ENCODE assay signal across 8 mouse cellular contexts in the genomic region with DNA sequence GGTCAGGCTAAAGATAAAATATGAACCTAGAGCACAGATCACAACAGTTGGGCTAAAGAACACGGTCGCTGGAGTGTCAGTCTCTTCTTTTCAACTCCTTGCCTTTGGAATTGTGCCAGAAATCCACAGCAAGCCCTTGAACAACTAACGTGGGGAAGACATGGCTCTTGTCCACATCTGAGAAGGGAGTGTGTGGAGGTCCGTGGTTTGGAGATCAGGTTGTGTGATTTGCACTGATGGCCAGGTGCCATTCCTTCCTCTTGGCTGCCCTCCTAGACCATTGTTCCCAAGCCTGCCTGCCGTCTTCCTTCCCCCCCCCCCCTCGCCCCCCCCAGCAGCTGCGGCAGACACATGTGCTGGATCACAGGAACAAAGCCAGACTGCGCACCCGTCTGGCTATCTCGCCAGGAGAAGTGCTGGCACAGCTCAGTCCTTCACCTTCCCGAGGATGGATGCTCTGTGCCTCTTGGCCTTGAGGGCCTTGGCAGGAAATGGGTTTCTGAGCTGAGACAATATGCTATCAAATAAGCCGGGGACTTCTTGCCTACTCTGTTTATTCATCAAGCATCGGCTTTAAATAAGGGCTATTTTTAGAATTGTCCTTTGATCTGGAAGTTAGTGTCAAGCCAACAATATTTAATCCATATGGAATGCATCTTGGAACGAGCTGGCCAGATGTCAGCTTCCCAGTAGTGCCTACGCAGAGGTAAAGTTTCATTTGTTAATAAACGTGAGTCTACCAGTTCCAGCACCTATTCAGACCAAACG.
DNase-seq lines count a peak whose midpoint lies in the region; ATAC-seq and TF ChIP-seq lines count a peak whose summit lies in the region.

No protein-coding gene starts in this region.

- H3K4me1 ChIP-seq in embryonic facial prominence, embryonic 10.5 days, result peaks cover 30% of the 10 kb centered on the region
- H3K4me1 ChIP-seq in heart, embryonic 14.5 days (ENCODE audit: control insufficient read depth in 2 of 2, insufficient read depth in 2 of 2, low read length in 2 of 2), result peaks cover 16 to 19% of the 10 kb centered on the region in 2 experiments
- no peaks in the 10 kb centered on the region; the same call in 1 of the 2 replicates for H3K4me1 ChIP-seq in midbrain, postnatal 0 days (ENCODE audit: insufficient read depth, low read length)

- 67% methylated on average over 17 of the region's 17 CpGs for WGBS in embryonic facial prominence, embryonic 10.5 days
- 19% methylated on average over 14 of the region's 17 CpGs for WGBS in heart, embryonic 14.5 days
- 58% methylated on average over 15 of the region's 17 CpGs for WGBS in midbrain, postnatal 0 days

- no peaks in the 10 kb centered on the region for H3K27me3 ChIP-seq in embryonic facial prominence, embryonic 10.5 days (replicated peaks; ENCODE audit: low read depth, poor library complexity, severe bottlenecking)
- no peaks in the 10 kb centered on the region for H3K27me3 ChIP-seq in heart, embryonic 14.5 days (ENCODE audit: control insufficient read depth, insufficient read depth, low read length)
- H3K27me3 ChIP-seq in midbrain, postnatal 0 days (ENCODE audit: insufficient read depth, low read length), result no peaks in the 10 kb centered on the region

- ATAC-seq in heart, embryonic 14.5 days (ENCODE audit: insufficient number of reproducible peaks, insufficient read depth, low FRiP score, low read depth), result 0 out of 2 replicates have a peak, but pooled peaks have one; percentile 48
- ATAC-seq in midbrain, postnatal 0 days (ENCODE audit: low FRiP score), result no peak

- H3K36me3 ChIP-seq in embryonic facial prominence, embryonic 10.5 days (replicated peaks), result no peaks in the 10 kb centered on the region
- H3K36me3 ChIP-seq in heart, embryonic 14.5 days (ENCODE audit: control insufficient read depth, insufficient read depth, low read length), result peaks cover 12% of the 10 kb centered on the region
- peaks cover 5% of the 10 kb centered on the region for H3K36me3 ChIP-seq in midbrain, postnatal 0 days (ENCODE audit: insufficient read depth, low read length)

- H3K27ac ChIP-seq in embryonic facial prominence, embryonic 10.5 days (replicated peaks), result peak overlapping the region; percentile 72
- H3K27ac ChIP-seq in heart, embryonic 14.5 days (replicated peaks in 1 of 2; ENCODE audit: control insufficient read depth in 1 of 2, insufficient read depth in 1 of 2, low read depth in 2 of 2, low read length in 2 of 2), result peak overlapping the region in 1 of 2 experiments; percentile 38; a peak in 2 of 4 replicates
- H3K27ac ChIP-seq in midbrain, postnatal 0 days (ENCODE audit: low read depth, low read length), result no peak overlapping the region

- no peak overlapping the region for H3K9ac ChIP-seq in heart, embryonic 14.5 days (ENCODE audit: low read length)
- no peak overlapping the region for H3K9ac ChIP-seq in midbrain, postnatal 0 days (replicated peaks; ENCODE audit: low read length, poor library complexity, severe bottlenecking)

- DNase-seq in brain, embryonic 14.5 days (ENCODE audit: low read depth), result peak; percentile 71
- DNase-seq in embryonic facial prominence, embryonic 10.5 days (ENCODE audit: low spot score), result peak; percentile 33
- DNase-seq in kidney, postnatal 14 days, result peak; percentile 79
- DNase-seq in midbrain, postnatal 0 days (ENCODE audit: low spot score), result peak; percentile 70
- DNase-seq in thymus, postnatal 25 days, result no peak
- no peak for DNase-seq in spleen, postnatal 10 days (ENCODE audit: low spot score in 2 of 2)
- DNase-seq in frontal cortex, postnatal 25 days (ENCODE audit: low spot score in 2 of 2), result no peak

- TF ChIP-seq POLR2A in brain, embryonic 14.5 days (IDR thresholded peaks at IDR 0.05; ENCODE audit: borderline replicate concordance, extremely low read depth, insufficient read depth, insufficient read length, poor library complexity, severe bottlenecking), result no peak

- peak overlapping the region; percentile 9 for H3K4me2 ChIP-seq in heart, embryonic 14.5 days (ENCODE audit: low read length)
- no peak overlapping the region for H3K4me2 ChIP-seq in midbrain, postnatal 0 days (ENCODE audit: low read depth, low read length, poor library complexity, severe bottlenecking)

- TF ChIP-seq CTCF in brain, embryonic 14.5 days (IDR thresholded peaks at IDR 0.05; ENCODE audit: borderline replicate concordance, extremely low read depth, insufficient read depth, insufficient read length), result no peak
- TF ChIP-seq CTCF in midbrain, postnatal 0 days (IDR thresholded peaks at IDR 0.05), result no peak

- H3K9me3 ChIP-seq in embryonic facial prominence, embryonic 10.5 days, result no peaks in the 10 kb centered on the region
- no peaks in the 10 kb centered on the region for H3K9me3 ChIP-seq in heart, embryonic 14.5 days (ENCODE audit: control insufficient read depth, low read length)
- H3K9me3 ChIP-seq in midbrain, postnatal 0 days (ENCODE audit: low read length), result no peaks in the 10 kb centered on the region

- no peak overlapping the region for H3K4me3 ChIP-seq in embryonic facial prominence, embryonic 10.5 days
- no peak overlapping the region for H3K4me3 ChIP-seq in heart, embryonic 14.5 days (ENCODE audit: control insufficient read depth in 1 of 2, insufficient read depth in 1 of 2, low read depth in 1 of 2, low read length in 2 of 2)
- no peak overlapping the region for H3K4me3 ChIP-seq in midbrain, postnatal 0 days (ENCODE audit: low read depth, low read length)

Comparison
In these comparisons a context has a peak if more than half of its experiments do, and no peak if none do; other contexts are left out.
1. DNase-seq: peak in brain, embryonic 14.5 days (single experiment), embryonic facial prominence, embryonic 10.5 days (single experiment), kidney, postnatal 14 days (single experiment) and midbrain, postnatal 0 days (single experiment); none in thymus, postnatal 25 days (single experiment), spleen, postnatal 10 days (0 of 2) and frontal cortex, postnatal 25 days (0 of 2).